Mouse (Mus musculus) embryonic facial prominence, embryonic 11.5 days (tissue): ENCODE measurements around the gene Filip1l. TPM values are rescaled to one million over a fixed set of nuclear protein-coding genes. Genes with fewer than 3 reads are reported as not detected.

ENCODE experiments used
- ATAC-seq: fragments of 200-750 bp; cut with Nextera tagmentation; replicated peaks from 2 replicates; pipeline ENCODE4 v1.8.0; 2017; ENCODE audit warnings: low read depth; ENCODE audit not compliant: insufficient number of reproducible peaks, low FRiP score, low TSS enrichment
- DNase-seq: peaks from one replicate; pipeline ENCODE4 v3.0.0-alpha.2; 2015; ENCODE audit warnings: low spot score
- H3K27ac ChIP-seq: fragments of 300-500 bp; sonication (generic); replicated peaks from 2 replicates; pipeline ENCODE4 v1.5.1; 2014; ENCODE audit warnings: mild to moderate bottlenecking, low read depth, low read length, control low read depth
- H3K27me3 ChIP-seq: fragments of 300-500 bp; sonication (generic); 2 replicates; pipeline ENCODE4 v1.6.1; 2014; ENCODE audit warnings: mild to moderate bottlenecking, low read length, moderate library complexity, mixed read lengths; ENCODE audit not compliant: control insufficient read depth, insufficient read depth
- H3K36me3 ChIP-seq: fragments of 300-500 bp; sonication (generic); replicated peaks from 2 replicates; pipeline ENCODE4 v1.6.1; 2014; ENCODE audit warnings: low read depth, mild to moderate bottlenecking, low read length, moderate library complexity, mixed read lengths; ENCODE audit not compliant: control insufficient read depth, insufficient read depth
- H3K4me1 ChIP-seq: fragments of 300-500 bp; sonication (generic); 2 replicates; pipeline ENCODE4 v1.6.1; 2014; ENCODE audit warnings: low read length, mixed read lengths; ENCODE audit not compliant: control insufficient read depth, insufficient read depth
- H3K4me2 ChIP-seq: fragments of 300-500 bp; sonication (generic); 2 replicates; pipeline ENCODE4 v1.6.1; 2014; ENCODE audit warnings: low read depth, mild to moderate bottlenecking, control low read depth, low read length, moderate library complexity
- H3K4me3 ChIP-seq: fragments of 300-500 bp; sonication (generic); 2 replicates; pipeline ENCODE4 v1.5.1; 2014; ENCODE audit warnings: low read depth, low read length, control low read depth
- H3K9ac ChIP-seq: fragments of 300-500 bp; sonication (generic); replicated peaks from 2 replicates; pipeline ENCODE4 v1.6.1; 2014; ENCODE audit warnings: mild to moderate bottlenecking, control low read depth, low read length
- H3K9me3 ChIP-seq: fragments of 300-500 bp; sonication (generic); replicated peaks from 2 replicates; pipeline ENCODE4 v1.6.1; 2016; ENCODE audit warnings: mild to moderate bottlenecking, low read length, inconsistent platforms, mixed read lengths; ENCODE audit not compliant: control insufficient read depth
- WGBS: fragments of 180-500 bp; shearing (Covaris S2); extraction: QIAGEN DNeasy Blood & Tissue Kit; methylation state at CpG from one replicate; pipeline ENCODE4 v1.1.7; 2014; 5-methylcytosine and 5-hydroxymethylcytosine counted together
- polyA plus RNA-seq: library from polyadenylated mRNA; unstranded; fragments of >200 nt; fragmentation: Nextera tagmentation; extraction: Ambion mirVana; gene quantifications from 2 replicates; pipeline ENCODE4 v1.2.1, GENCODE M21; 2014

Filip1l gene
- polyA plus RNA-seq, 1 experiment from 2014 or later, result 24.2 TPM

- Histone ChIP-seq H3K36me3 (no peaks in the 10 kb centered on the region), H3K27me3 (no peaks in the 10 kb centered on the region), H3K4me3 (no peak overlapping the region), H3K9ac (no peak overlapping the region), H3K9me3 (no peaks in the 10 kb centered on the region), H3K4me2 (no peak overlapping the region), H3K4me1 (no peaks in the 10 kb centered on the region; the same call in none of the 2 replicates), H3K27ac (no peak overlapping the region)
- ATAC-seq, result no peak
- 54% methylated on average over 8 of the region's 8 CpGs for WGBS
- no peak for DNase-seq
Measured at GRCm38 (mm10) chr16:57420773-57421556, 68.1 kb downstream of the Filip1l start.

- DNase-seq, result no peak
- no peaks in the 10 kb centered on the region for H3K36me3 ChIP-seq
- H3K9ac ChIP-seq, result no peak overlapping the region
- WGBS, result 87% methylated on average over 7 of the region's 7 CpGs
- H3K9me3 ChIP-seq, result no peaks in the 10 kb centered on the region
- ATAC-seq, result no peak
- no peak overlapping the region for H3K4me3 ChIP-seq
- H3K4me1 ChIP-seq, result no peaks in the 10 kb centered on the region; the same call in 1 of the 2 replicates
- no peak overlapping the region for H3K4me2 ChIP-seq
- H3K27me3 ChIP-seq, result no peaks in the 10 kb centered on the region
- H3K27ac ChIP-seq, result no peak overlapping the region
Measured at GRCm38 (mm10) chr16:57421680-57422417, 69.0 kb downstream of the Filip1l start.

GRCm38 (mm10) chr16:57423001-57423800, 70.3 kb downstream of the Filip1l start:
- 57% methylated on average over 6 of the region's 6 CpGs for WGBS
- ATAC-seq, result no peak
- no peak overlapping the region for H3K27ac ChIP-seq

GRCm38 (mm10) chr16:57426680-57427079, 73.8 kb downstream of the Filip1l start:
- Histone ChIP-seq H3K4me2 (no peak overlapping the region), H3K4me3 (no peak overlapping the region), H3K9ac (no peak overlapping the region), H3K9me3 (no peaks in the 10 kb centered on the region), H3K4me1 (no peaks in the 10 kb centered on the region), H3K27ac (no peak overlapping the region), H3K27me3 (no peaks in the 10 kb centered on the region), H3K36me3 (no peaks in the 10 kb centered on the region)
- ATAC-seq (no peak), DNase-seq (no peak)
- 77% methylated on average over 10 of the region's 10 CpGs for WGBS

More at GRCm38 (mm10) chr16:57423001-57423800, 70.3 kb downstream of the Filip1l start:
- Histone ChIP-seq H3K27me3 (no peaks in the 10 kb centered on the region), H3K9me3 (no peaks in the 10 kb centered on the region), H3K4me1 (no peaks in the 10 kb centered on the region; the same call in 1 of the 2 replicates), H3K36me3 (no peaks in the 10 kb centered on the region), H3K4me2 (no peak overlapping the region), H3K9ac (no peak overlapping the region), H3K4me3 (no peak overlapping the region)
- DNase-seq, result no peak

- WGBS, result 82% methylated on average over 7 of the region's 7 CpGs
Measured at GRCm38 (mm10) chr16:57427516-57428285, 74.8 kb downstream of the Filip1l start.

GRCm38 (mm10) chr16:57428977-57429376, 76.1 kb downstream of the Filip1l start:
- no peak for DNase-seq
- WGBS, result 85% methylated on average over 5 of the region's 5 CpGs
- H3K27ac ChIP-seq, result no peak overlapping the region
- H3K4me3 ChIP-seq, result no peak overlapping the region
- no peaks in the 10 kb centered on the region for H3K36me3 ChIP-seq
- H3K4me1 ChIP-seq, result no peaks in the 10 kb centered on the region
- H3K9ac ChIP-seq, result no peak overlapping the region
- H3K9me3 ChIP-seq, result no peaks in the 10 kb centered on the region
- ATAC-seq, result no peak
- H3K27me3 ChIP-seq, result no peaks in the 10 kb centered on the region
- no peak overlapping the region for H3K4me2 ChIP-seq

More at GRCm38 (mm10) chr16:57427516-57428285, 74.8 kb downstream of the Filip1l start:
- Histone ChIP-seq H3K4me3 (no peak overlapping the region), H3K9me3 (no peaks in the 10 kb centered on the region), H3K9ac (no peak overlapping the region), H3K4me2 (no peak overlapping the region), H3K4me1 (no peaks in the 10 kb centered on the region), H3K27me3 (no peaks in the 10 kb centered on the region), H3K27ac (no peak overlapping the region), H3K36me3 (no peaks in the 10 kb centered on the region)
- ATAC-seq (no peak), DNase-seq (no peak)

- Histone ChIP-seq H3K9me3 (no peaks in the 10 kb centered on the region), H3K36me3 (no peaks in the 10 kb centered on the region), H3K4me1 (no peaks in the 10 kb centered on the region), H3K27ac (no peak overlapping the region), H3K27me3 (no peaks in the 10 kb centered on the region), H3K4me2 (no peak overlapping the region), H3K9ac (no peak overlapping the region), H3K4me3 (no peak overlapping the region)
- WGBS, result 86% methylated on average over 3 of the region's 3 CpGs
- ATAC-seq (no peak), DNase-seq (no peak)
Measured at GRCm38 (mm10) chr16:57431294-57431693, 78.4 kb downstream of the Filip1l start.
